Mouse (Mus musculus) granulocyte monocyte progenitor cell, adult 5-6 weeks (primary cell): Measurements from ENCODE around the gene Pax7. TPM values are rescaled to one million over a fixed set of nuclear protein-coding genes. Genes with fewer than 3 reads are reported as not detected.
A peak's percentile ranks its signal among the peaks of the same experiment; 100 is the strongest.

Source experiments
- ATAC-seq: replicated peaks from 2 replicates; pipeline ENCODE4 v1.8.0; 2016; ENCODE audit warnings: mild to moderate bottlenecking, moderate TSS enrichment, inconsistent platforms; ENCODE audit not compliant: poor library complexity, severe bottlenecking
- total RNA-seq, 2 experiments: library from RNA; stranded (forward) in 1 of 2; stranded (reverse) in 1 of 2; fragments of 200-712, 200-1000 nt in 1 of 2; fragments of >200 nt in 1 of 2; fragmentation: Nextera tagmentation in 1 of 2; gene quantifications; 2 replicates each; pipeline ENCODE4 v1.2.3; 2014 to 2017

Pax7 gene
- total RNA-seq, 2 experiments from 2014 or later, result not detected

DNA sequence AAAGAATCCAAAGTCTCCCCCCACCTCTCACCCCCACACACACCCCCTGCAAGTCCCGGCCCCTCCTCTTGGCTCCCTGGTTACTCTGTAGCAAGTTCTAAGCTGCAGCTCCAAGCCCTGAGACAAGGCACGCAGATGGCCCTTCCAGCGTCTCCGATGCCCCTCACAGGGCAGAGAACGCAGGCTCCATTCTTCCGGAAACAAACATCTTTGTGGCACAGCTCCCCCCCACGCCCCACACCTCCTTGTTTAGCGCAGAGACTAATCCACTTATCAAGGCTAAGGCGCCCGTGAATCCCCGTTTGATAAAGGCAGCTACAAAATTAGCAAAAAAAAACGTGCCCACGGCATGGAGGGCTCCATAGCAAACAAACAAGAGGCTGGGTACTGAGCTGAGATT lies 71.4 kb downstream of the Pax7 start:
- ATAC-seq, result no peak

DNA sequence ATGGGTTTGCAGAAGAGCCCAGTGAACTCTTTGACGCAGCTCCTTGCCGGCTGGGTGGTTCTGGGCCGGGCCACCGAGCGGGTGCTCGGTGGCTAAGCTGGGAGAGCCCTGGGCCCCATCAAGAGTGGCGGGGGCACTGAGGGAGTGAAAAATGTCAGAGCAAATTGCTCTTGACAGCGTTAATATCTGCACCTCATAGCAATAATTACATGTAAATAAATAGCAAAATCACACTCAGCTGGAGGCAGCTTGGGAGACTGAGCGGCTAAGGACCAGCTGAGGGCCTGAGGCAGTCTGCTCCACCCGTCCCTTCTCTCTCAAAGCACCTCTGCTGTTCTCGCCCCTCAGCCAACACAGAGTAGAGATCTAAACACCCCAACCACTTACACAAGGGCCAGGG lies 72.6 kb downstream of the Pax7 start:
- ATAC-seq, result no peak

DNA sequence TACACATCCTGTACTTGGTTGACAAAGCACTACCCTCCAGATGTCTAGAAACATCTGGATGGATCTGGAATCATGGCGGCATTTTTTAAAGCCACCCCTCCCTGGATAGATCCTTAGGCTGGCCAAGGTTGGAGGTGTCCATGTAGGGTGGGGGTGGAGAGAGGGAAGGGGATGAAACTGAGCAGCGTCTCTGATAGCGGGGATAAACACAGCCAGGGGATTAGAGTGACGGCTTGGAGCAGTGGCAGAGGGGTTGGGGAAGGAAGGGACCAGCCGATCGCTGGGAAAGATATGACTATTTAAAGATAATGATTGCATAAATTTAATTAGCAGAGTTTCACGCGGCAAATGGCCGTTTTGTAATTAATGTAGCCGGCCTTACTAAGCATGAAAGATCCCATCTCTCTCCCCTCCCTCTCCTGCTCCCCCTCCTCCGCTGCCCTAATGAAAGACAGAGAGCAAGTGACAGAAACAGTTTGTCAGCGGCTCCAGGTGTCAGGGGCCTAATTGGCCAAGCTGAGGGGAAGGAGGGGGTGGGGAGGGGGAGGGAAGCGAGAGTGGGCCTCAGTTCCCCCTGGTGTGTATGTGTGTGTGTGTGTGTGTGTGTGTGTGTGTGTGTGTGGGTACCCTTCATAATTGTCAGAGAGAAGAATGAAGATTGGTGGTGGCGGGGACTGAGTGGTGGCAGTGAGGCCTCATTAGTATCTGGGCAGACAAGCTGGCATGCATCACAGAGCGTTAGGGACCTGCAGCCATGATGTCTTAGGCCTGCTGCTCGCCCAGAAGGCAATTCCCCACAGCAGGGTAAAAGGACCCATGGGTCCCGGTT lies 74.6 kb downstream of the Pax7 start:
- ATAC-seq, result no peak

DNA sequence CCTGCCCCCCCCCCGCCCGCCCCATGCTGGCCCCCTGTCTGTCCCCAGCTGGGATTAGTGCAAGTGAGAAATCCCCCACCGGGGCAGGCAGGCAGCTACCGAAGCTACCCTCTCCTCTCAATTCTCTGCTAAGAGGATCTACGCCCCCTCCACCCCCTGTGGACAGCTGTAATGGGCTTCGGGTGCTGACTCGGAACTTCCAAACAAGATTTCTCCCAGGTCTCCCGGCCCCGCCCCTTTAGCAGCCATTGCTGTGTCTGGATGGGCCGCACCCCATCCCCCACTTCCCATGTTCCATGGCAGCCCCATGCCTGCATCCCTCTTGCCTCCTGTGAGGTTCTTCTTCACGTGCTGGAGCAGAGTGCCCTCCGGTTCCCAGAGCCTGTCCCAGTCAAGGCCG lies 76.4 kb downstream of the Pax7 start:
- no peak for ATAC-seq

DNA sequence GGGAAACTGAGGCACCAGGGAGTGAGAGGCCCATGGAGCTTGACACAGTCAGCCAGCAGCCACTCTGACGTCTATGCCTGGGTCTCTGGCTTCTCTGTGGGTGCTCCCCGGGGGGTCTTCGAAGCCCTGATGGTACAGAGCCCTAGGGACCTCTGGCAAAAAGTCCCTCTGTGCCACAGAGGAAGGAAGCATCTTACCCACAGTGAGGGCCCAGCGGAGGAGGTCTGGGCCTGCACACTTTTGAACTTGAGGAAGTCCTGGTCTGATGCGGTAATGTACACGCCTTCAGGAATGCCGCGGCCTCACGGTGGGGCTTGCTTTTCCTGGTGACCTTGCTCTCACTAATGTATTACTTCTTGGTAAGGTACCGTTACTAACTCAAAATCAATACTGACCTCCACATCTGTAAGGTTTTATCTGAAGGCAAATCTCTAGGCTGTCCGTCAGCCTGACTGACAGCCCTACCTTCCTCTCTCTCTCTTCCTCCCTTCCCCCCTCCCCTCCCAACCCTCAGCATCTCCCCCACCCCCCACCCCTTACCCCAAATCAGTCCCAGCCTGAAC lies 79.1 kb downstream of the Pax7 start:
- ATAC-seq, result 0 out of 2 replicates have a peak, but pooled peaks have one; percentile 17

DNA sequence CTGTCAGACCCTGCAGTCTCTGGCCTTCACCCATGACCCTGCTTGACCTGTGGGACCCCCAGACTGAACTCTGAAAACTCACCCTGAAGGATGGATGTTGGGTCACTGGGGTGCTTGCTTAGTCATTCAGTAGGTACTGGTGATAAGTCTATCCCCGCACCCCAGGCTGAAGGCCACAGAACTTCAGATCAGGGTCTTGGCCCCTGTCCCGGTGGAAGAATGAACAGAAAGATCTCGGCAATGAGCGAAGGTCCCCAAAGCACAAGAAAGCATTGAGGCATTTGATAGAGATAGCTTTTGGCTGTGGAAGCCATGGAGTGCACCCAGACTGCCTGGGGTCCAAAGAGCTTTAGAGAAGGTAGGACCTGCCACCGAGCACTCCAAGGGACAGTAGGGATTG lies 82.4 kb downstream of the Pax7 start:
- no peak for ATAC-seq

DNA sequence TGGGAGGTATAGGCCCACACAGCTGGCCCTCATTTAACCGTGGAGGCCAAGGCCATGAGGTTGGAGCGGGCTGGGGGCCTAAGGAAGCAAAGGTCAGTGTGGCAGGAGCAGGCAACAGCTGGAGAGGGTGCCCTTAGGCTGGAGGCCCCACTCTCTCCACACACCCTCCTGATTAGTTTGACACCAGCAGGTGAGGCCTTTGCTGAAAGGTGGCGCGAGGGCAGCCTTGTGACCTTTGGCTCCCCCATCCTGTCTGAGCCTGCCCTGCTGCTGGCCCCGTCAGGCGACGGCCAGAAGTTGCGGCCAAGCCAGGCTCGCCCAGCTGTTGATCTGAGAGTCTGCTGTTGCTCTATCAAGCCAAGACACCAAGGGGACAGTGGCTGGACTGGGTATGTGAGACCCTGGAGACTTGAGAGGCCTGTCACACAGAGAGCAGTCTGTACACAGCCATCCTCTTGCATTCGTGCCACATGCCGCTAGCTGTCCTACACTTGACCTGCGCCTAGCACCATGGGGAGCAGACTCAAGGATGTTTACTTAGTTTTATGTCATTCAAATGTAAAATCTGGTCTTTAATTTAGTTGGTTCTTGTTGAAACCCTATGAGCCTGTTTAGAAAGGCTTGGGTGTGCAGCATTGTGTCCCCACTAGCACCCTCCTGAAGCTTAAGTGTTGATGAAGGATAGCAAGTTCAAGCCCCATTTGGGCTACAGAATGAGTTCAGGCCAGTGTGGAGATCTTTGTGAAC lies 86.0 kb downstream of the Pax7 start:
- no peak for ATAC-seq

DNA sequence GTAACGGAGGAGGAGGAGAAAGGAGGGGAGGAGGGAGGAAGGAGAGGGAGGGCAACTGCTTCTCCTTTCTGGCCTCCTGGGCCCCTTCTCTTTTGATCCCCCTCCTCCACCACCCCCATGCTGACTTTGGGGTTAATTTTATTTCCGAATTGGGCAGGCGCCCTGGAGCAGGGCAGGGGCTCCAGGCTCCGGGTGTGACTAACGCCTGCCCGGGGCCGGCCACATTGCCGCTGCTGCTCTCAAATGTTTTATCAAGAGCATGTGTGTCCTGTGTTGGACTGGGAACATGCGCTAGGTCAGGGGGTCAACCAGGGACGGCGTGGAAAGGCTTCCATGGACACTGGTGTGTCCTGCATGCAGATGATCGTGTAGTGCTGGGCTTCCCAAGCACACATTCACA lies 87.2 kb downstream of the Pax7 start:
- ATAC-seq, result no peak

DNA sequence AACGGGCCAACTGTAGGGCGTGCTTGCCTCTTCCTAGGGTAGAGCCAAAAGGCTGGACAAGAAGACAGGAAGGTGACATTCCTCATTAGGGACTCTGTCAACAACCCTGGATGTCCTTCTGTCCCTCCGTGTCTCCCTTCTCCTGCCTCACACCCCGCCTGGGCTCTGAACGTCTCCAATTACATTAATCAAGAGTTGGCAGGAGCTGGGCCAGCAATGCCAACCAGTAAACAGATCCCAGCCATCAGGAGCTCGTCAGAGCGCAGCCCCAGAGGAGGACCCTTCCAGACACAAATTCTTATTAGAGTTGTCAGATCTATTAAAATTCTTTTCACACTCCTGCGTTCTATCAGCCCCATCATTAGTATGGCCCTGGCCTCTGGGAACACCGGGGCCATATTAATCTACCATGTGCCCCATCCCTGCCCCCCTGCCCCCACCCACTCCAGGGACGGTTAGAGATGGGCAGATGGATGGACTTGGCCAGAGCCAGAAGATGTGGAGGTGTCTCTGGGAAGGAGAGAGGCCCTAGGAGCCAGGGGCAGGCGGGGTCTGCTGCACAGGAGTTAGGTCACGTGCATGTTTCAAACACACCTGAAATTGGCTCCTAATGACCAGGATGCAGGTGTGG lies 88.4 kb downstream of the Pax7 start:
- no peak for ATAC-seq

DNA sequence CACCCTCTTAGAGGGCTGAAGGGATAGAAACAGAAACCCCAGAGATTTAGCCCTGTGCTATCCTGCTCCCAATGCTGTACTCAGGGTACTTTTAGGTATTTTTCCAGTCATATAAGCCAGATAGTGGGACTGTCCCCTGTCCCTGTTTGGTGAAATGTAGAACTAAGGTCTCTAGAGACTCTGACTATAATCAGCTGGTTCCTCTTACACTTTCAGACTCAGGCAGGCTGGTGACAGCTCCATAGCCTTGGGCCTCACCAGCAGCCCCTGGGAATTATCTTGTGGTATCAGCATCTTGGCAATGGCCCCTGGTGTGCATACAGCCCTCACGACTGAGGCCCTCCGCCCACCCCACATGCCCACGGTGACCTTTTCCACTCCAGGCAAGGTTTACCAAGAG lies 89.7 kb downstream of the Pax7 start:
- no peak for ATAC-seq

DNA sequence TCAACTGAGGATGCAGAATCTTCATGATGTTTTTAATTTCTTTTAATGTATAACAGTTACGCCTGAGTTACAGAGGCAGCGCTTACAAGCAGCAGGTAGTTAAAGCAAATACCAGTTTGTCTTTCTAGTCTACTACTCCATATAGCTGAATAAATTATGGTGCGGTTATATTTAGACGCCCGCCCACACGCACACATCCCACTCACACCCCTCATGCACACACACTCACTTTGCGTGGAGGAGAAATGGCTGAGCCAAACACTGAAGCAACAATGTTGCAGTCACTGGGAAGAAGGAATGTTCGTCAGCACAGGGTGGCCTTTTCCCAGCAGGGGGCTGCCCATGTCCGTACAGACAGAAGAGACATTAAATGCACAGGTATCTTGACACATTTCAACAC lies 96.3 kb downstream of the Pax7 start:
- no peak for ATAC-seq

DNA sequence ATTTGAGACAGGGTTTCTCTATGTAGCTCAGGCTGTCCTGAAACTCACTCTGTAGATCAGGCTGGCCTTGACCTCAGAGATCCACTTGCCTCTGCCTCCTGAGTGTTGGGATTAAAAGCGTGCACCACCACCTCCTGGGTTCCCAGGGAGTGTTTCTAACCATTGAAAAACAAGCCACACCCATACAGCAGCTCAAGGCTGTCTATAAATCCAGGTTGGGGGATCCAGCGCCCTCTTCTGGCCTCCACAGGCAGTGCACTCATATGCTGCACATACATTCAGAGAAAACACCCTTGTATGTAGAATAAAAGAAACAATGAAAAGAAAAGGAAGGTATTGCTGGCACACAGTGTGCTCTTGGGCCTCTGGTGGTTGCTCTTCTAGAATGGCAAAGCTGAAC lies 106.2 kb downstream of the Pax7 start:
- no peak for ATAC-seq

DNA sequence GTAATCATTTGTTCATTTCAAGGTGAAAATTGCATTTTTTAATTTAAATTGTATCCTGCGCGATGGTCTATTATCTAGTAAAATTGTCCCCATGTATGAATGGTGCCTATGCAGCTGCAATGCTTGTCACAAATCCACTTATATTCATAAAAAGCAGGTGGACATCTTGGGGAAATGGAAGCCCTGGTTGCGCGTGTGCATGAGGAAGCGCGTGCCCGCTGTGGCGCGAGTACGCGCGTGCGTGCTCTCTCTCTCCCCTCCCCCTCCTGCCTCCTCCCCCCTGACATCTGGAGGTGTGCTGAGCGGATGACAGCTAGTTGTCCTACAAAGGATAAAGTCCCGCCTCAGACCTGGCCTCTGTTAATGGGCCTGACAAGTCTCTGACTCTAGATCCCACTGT lies 107.9 kb downstream of the Pax7 start:
- ATAC-seq, result no peak

DNA sequence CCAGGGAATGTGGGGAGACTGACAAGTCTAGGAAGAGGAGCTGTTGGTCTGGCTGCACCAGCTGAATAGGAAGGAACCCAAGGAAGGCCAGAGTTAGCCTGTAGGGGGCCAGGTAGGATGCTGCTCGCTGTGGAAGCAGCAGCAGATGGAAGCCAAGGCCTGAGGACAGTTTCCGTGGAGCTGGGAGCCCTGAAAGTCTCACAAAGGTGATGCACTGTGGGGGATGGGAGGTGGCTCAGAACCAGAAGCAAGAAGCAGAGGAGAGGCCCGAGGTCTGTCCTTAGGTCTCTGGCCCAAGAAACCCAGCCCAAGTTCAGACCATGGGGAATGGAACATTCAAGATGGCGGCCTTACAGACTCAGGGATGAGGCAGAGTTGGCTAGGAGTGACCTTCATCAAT lies 109.0 kb downstream of the Pax7 start:
- ATAC-seq, result no peak

DNA sequence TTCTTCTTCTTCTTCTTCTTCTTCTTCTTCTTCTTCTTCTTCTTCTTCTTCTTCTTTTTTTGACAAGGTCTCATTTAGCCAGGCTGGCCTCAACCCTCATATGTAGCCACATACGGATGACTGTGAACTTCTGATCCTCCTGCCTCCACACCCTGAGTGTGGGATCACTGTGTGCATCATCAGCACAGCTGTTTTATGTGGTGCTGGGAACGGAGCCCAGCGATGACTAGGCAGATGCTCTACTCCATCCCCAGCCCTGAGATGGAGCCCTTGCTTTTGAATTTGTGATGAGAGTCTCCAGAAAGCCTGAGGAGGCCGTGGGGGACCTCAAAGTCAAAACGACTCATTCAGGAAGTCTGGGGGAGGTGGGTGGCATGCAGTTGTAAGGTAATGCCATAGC lies 114.3 kb downstream of the Pax7 start:
- no peak for ATAC-seq

DNA sequence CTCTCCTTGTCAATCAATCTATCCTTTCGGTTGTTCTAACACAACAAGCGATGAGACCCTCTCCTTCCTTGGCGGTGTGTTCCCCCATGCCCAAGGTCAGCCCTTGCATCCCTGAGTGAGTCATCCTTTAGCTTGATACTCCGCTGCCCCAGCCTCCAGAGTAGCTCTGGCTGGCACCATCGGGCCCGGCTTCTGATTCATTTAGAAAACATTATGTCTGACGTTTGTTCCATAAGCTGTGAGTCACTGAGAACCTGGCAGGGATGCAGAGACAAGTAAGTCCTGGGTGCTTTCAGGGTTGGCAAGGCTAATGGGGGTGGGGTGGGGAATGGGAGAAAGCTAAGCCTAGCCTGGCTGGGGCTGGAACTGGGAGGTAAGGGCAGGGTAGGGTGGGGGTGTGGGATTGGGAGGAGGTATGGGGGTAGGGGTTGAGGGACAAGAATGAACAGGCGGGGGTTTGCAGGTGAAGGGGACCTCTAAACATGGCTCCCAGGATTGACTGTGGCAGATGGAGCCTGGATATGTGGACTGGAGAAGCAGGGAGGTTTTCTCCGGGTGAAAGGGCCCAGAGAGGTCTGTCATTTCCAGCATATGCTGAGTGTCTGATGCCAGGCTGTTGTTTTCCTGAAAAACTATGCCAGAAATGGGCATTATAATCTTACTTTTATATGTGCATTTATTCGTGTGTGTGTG lies 116.7 kb downstream of the Pax7 start:
- no peak for ATAC-seq

DNA sequence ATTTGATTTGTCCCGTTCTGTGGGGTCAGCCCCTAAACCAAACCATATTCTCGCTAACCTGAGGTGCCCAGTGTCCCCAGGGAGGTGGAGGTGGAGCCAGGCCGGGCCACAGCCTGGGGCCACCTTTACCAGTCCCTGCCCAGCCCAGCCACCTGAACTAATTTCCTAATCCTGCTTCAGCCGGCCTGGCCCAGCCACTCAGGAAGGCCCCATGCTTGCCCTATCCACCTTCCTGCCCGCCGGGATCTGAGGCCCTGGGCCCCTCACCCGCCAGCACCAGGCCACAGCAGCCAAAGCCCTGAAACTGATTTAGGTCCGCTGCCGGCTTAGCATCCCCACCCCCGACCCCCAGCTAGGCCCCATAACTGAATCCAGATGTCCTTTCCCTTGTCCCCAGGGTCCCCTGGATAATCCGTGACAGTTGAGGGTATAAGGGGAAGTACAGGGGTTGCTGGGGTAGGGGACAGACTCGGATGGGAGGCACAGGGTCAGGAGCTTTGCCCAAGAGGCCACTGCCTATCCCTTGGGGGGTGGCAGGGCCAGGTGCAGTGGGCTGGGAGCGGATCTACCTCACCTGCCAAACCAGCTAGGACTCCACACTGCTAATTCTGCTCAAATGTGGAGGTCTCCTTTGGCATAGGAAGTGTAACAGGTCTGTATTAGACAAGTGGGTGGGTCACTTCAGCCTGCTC lies 117.9 kb downstream of the Pax7 start:
- ATAC-seq, result no peak

DNA sequence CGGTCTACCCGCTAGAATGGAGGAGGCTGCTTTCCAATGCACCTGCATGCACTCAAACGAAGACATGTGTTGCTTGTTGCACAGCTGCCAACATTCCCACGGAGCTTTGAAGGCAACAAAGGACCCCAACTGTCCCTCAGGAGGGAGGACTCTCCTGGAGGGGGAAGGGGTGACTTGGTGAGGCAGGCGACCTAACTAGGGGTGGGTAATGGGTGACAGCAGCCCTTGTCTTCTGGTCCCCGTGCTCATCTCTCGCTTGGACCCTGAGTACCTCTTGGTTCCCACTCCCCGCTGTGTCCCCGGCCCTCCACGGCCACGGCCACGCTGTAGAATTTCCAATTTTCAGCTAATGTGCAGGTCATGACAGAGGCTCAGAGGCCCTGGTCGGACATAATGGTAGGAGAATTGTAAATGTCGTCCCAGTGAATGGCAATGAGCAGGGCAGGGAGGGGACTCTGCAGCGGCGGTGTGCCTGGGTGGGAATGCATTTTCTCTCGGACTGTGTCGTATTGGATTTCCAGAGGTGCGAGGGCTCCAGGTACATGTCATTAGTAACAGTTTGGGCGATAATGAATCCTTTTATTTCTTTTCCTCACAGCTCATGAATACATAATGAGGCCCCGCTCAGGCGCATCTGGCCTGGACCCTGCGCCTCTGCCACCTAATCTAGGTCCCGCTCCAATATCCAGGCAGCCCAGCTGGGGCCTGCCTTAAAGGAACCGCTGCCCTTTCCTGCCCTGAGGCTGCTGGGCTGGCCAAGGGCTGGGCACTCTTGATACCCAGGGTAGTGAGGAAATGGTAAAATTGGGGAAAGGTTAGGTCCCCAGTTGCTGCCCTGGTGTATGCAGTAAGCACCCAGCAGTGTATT lies 122.6 kb downstream of the Pax7 start:
- no peak for ATAC-seq

DNA sequence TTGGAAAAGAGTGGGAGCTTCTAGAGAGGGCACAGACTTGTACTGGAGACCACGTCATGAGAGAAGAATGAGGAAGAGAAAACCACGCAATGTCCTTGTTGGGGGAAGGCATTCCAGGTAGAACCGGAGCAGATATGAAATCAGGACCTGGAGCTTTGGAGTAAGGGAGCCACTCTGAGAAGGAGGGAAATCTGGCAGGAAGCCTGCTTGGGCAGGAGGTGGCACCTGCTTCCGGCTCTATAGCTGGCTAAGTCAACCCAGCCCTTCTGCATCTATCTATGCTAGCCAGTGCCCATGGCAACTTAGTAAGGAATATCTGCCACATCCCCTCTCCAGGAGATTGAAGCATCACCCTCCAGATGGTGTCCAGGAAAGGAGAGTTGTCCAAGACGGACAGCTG lies 127.3 kb downstream of the Pax7 start:
- no peak for ATAC-seq
